Mouse (Mus musculus) olfactory bulb, adult 2 months (tissue): ENCODE results near the gene Ube2i.

Experiments
- CTCF ChIP-seq: fragments of 200-500 bp; IDR thresholded peaks from 2 replicates; pipeline ENCODE4 v1.5.1; 2012; ENCODE audit warnings: low read depth, mild to moderate bottlenecking, low read length, moderate library complexity; ENCODE audit not compliant: insufficient read depth
- POLR2A ChIP-seq: fragments of 200-500 bp; IDR thresholded peaks from 2 replicates; pipeline ENCODE4 v1.6.1; 2012; ENCODE audit warnings: mild to moderate bottlenecking, low read depth, low read length, moderate library complexity; ENCODE audit not compliant: insufficient read depth

GRCm38 (mm10) chr17:25298094-25298493 is 23.7 kb upstream of the Ube2i start, which contains the start of gene Prss34:
- TF ChIP-seq POLR2A (no peak), CTCF (no peak)
